Mouse (Mus musculus) left cerebral cortex, postnatal 4 days (tissue): Measurements from ENCODE around the gene Gtf2i. TPM values are rescaled to one million over a fixed set of nuclear protein-coding genes. Genes with fewer than 3 reads are reported as not detected.
"Not testable (repeated sequence)": the region's sequence is repeated elsewhere in the genome, so short reads cannot be mapped to it uniquely, and the experiment has no call there.

Source experiments
- DNase-seq: peaks from one replicate; pipeline ENCODE4 v3.0.0-alpha.2; 2022
- intact Hi-C: fragments of 180-260 bp; cut with DNase I; formaldehyde crosslinking; loops from one replicate; pipeline ENCODE4 v1.15.1; 2025
- total RNA-seq, 2 experiments: library from RNA; stranded (reverse); gene quantifications; 2 replicates each; pipeline ENCODE4 v1.2.3; 2021

Gene Gtf2i
- total RNA-seq, result 100 to 1,000 TPM; 172 to 181 TPM

DNA sequence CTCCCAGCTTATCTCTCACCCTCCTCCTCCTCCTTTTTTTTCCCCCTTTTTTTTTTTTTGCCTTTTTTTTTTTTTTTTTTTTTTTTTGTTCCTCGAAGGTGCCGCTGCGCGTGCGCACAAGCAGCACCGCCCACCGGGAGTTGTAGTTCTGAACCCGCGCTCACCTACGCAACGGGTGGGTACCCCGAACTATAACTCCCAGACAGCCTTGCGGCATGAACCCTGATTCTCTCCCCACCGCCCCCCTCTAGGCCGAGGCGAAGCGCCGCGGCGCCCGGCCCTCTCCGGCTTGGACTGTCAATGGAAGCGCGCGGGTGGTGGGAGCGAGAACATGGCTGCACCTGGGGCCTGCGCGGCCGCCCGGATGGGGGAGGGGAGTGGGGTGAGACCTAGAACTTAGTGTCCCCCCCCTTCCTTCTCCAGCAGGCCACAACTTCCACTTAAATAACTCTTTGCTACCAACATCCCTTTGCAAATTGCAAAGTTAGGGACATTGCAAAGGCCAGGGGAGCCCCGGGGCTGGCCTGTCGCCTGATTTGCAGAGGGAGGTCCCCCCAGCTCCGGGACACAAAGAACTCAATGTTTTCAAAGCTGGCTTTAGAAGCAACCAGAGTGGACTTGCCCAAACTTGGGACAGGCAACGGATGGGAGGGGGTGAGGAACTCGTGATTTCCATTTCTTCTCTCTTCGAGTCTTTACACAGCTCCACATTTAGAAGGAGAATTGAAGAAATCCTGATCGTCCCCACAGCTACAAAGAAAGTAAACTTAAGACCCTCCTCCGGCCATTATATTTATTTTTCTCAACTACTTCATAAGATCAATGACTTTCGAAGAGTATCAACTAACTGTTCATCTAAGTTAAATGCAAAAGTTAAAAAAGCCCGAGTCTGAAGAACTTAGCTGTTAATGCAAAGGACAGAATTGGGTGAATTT, at the start of gene Gtf2i:
Gene Gtf2i (minus strand): TSS at position 73 of the 935 bp plus-strand sequence.
- DNase-seq, result peak; percentile 98
- intact Hi-C loops, result no loop called here

DNA sequence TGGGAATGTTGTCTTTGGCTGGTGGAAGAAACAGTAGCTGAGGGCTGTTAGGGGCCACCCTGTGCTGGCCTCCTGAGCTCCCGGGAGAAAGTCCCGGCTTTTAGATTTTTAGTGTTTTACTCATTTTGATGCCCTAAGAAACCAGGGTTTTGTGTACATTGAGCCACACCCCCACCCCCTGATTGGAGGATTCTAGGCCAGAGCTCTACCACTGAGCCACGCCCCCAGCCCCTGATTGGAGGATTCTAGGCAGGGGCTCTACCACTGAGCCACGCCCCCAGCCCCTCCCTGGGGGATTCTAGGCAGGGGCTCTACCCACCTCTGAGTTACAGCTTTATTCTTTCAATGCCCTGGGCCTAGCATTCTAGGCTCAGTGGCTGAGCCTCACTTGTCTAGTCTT, 44.5 kb upstream of the Gtf2i start:
- DNase-seq, result no peak
- intact Hi-C loops, result no loop called here

DNA sequence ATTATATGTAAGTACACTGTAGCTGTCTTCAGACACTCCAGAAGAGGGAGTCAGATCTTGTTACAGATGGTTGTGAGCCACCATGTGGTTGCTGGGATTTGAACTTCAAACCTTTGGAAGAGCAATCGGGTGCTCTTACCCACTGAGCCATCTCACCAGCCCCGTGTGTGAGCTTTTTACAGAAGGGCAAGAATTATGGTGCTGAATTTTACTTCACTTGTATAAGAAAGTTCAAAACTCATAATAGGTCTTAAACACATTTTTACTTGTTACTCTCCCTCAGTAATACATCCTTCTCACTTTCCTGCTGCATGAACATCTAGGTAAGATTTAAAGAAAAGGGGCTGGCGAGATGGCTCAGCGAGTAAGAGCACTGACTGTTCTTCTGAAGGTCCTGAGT, 40.8 kb upstream of the Gtf2i start:
- DNase-seq, intact Hi-C loops: not testable (repeated sequence)

DNA sequence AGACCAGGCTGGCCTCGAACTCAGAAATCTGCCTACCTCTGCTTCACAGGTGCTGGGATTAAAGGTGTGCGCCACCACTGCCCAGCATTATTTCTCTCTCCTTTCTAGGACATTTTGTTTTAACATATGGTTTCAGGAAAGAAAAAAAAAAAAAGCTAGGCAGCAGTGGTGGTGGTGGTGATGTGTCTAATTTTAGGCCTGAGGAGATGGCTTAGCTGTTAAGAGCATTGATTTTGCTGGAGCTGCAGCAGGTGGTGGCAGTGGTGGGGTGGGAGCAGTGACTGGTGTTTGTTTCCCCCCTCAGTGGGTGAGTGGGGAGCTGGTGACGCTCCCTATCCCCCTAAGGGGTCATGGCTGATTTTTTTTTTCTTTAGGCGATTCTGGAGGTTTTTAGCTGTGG, 38.6 kb upstream of the Gtf2i start:
- intact Hi-C loops, result no loop called here
- DNase-seq, result no peak

DNA sequence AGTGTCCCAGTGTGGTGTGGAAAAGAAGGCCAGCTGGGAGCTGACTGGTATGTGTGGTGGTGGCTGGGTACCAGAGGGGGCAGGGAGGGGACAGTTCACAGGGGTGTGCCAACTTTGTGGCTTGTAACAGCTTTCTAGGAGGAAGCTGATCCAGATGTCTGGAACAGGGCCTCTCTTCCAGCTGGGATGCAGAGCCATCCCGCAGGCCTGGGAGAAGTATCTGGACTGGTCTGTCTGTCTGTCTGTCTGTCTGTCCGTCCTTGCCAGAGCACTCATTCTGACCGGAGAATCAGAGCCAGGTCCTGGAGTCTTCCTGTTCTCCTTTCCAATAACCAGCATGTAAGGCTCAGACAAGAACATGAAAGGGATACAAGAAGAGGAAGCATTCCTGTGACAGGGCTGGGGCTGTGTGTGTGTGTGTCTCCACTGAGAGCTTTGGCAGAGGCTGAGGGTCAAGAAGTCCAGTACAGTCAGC, 38.0 kb upstream of the Gtf2i start:
- intact Hi-C loops, result no loop called here
- DNase-seq, result peak; percentile 18

DNA sequence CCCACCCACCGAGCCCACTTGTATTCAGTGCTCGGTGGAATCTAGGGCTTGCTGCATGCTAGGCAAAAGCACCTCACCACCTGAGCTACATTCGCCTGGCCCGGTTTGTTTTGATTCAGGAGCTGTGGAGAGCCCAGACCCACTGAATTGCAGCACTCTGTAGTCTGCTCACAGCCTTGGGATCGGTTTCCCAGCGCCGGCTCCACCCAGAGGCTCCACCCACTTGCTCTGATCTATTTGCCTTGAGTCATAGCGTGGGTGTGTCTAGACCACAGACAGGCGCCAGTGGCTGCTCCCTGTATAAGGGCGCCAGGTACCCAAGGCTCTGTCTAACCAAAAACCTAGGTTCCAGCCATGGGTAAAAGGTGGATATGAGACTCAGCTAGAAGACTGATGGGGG, 36.1 kb upstream of the Gtf2i start:
- DNase-seq, result no peak
- intact Hi-C loops, result no loop called here

DNA sequence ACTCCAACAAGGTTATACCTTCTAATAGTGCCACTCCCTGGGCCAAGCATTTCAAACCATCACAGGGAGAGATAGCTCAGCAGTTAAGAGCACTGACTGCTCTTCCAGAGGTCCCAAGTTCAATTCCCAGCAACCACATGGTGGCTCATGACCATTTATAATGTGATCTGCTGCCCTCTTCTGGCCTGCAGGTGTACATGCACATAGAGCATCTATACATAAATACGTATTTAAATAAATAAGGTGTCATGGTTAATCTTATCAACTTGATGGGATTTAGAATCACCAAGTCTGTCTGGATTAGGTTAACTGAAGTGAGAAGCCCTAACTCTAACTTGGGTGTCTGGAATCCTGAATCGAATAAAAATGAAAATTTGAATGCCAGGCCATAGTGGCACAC, 32.5 kb upstream of the Gtf2i start:
- no peak for DNase-seq
- intact Hi-C loops, result no loop called here

DNA sequence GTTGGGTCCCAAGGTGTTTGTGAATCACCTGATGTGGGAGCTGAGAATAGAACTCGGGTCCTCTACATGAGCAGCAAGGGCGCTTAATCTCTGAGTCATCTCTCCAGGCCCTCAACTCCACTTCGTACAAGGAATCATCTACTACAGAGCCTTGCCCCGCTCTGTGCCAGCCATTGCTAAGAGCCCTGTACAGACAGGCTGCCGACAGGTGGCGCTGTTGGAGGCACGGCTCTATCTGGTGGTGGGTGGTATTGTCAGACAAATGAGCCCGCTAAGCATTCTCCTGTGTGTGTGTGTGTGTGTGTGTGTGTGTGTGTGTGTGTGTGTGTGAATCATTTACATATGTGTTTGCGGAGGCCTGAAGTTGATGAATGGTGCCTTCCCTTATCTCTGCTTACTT, 30.9 kb upstream of the Gtf2i start:
- DNase-seq, result peak; percentile 34
- intact Hi-C loops, result no loop called here

DNA sequence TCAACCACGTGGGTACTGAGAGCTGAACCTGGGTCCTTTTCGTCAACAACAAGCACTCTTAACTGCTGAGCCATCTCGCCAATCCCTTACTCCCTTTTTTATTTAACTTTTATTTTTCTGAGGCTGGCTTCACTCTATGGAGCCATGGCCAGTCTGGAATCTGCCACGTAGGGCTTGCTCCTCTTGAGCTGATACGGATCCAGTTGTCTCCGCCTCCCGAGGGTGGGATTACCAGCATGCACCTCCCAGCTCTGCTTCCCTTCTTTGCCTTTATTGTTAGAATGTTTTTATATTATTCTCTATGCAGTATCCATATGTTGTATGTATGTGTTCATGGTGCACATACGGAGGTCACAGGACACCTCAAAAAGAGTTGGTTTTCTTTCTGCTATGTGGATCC, 29.5 kb upstream of the Gtf2i start:
- DNase-seq, result no peak
- intact Hi-C loops, result loop anchor here (5.0 kb wide), 1 partner anchor 162 kb away; the partner anchor contains the start of gene Gtf2ird2

DNA sequence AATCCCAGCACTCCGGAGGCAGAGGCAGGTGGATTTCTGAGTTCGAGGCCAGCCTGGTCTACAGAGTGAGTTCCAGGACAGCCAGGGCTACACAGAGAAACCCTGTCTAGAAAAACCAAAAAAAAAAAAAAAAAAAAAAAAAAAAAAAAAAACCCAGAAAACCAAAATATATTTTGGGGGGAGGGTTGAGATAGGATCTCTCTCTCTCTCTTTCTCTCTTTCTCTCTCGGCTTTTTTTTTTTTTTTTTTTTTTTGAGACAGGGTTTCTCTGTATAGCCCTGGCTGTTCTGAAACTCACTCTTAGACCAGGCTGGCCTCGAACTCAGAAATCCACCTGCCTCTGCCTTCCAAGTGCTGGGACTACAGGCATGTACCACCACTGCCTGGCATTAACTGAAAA, 29.0 kb upstream of the Gtf2i start:
- DNase-seq, result not testable (repeated sequence)
- intact Hi-C loops, result loop anchor here (5.0 kb wide), 1 partner anchor 161 kb away; the partner anchor contains the start of gene Gtf2ird2

DNA sequence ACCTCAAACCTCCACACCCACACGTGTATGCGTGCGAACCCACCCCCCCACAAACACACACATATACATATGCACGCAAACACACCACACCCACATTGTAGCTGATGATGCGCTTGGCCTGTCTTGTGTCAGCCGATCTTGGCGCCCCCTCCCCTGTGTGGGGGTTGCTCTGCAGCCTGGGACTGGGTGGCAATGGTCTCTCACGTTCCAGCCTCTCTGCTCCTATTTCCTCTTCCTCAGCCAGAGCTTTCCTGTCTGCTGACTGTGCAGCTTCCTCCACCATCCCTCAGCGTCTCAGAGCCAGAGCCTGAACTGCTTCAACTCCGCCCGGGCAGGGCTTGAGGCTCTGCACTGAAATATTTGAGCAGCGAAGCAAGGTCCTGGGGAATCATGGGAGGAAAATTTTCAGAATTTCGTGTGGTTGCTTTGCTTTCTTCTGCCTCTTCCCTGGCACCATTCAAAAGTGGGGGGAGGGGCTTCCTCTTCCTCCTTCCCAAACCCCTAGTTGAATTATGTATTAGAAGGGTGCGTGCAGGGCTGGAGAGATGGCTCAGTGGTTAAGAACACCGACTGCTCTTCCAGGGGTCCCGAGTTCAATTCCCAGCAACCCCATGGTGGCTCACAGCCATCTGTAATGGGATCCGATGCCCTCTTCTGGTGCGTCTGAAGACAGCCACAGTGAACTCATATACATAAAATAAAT, 28.1 kb upstream of the Gtf2i start:
- intact Hi-C loops, result loop anchor here (5.0 kb wide), 1 partner anchor 160 kb away; the partner anchor contains the start of gene Gtf2ird2
- no peak for DNase-seq

DNA sequence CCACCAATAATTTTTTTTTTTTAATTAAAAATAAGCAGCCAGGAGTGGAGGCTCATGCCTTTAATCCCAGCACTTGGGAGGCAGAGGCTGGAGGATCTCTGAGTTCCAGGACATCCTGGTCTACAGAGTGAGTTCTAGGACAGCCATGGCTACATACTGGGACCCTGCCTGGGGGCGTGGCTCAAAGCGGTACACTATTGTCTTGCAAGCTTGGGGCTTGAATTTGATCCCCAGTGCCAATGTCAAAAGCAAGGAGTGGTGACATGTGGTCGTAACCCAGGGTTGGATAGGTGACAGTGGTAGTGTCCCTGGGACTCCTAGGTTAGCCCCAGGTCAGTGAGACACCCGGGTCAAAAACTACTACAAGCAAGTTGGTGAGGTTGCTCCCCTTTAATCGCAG, 27.2 kb upstream of the Gtf2i start:
- intact Hi-C loops, result loop anchor here (5.0 kb wide), 1 partner anchor 159 kb away; the partner anchor contains the start of gene Gtf2ird2
- DNase-seq, result no peak

DNA sequence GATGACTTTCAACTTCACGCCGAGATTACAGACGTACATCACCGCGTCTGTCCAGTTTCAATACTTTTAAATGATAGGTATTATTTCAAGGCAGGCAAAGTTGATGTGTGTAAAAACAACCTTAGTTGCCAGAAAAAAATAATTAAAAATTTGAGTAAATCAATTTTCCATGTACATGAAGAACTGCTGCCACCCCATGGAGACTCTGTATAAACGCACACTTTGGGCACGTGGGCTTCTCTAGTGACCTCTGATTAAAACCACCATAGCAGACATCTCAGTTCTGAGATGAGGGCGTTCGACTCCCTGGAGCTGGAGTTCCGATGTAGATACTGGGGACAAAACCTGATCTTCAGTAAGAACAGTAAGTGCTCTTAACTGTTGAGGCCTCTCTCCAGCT, 26.8 kb upstream of the Gtf2i start:
- intact Hi-C loops, result loop anchor here (5.0 kb wide), 1 partner anchor 159 kb away; the partner anchor contains the start of gene Gtf2ird2
- DNase-seq, result peak; percentile 26

DNA sequence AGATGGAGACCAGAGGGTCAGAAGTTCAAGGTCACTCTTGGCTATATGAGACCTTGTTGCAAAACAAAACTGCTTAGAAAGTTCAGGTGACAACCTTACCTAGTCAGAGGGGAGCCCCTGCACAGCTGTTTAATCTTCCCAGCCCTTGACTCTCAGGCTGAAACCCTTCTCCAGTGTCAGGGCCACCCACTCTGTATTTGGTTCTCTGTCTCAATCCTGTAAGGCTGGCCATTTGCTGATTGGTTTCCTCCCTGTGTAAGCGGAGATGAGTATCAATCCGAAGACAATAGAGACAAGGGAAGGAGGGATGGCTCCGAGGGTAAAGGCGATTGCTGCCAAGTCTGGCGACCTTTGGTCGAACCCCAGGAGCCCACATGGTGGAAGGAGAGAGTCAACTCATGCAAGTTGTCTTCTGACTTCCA, 25.6 kb upstream of the Gtf2i start:
- DNase-seq, result no peak
- intact Hi-C loops, result loop anchor here (5.0 kb wide), 1 partner anchor 158 kb away; the partner anchor contains the start of gene Gtf2ird2

DNA sequence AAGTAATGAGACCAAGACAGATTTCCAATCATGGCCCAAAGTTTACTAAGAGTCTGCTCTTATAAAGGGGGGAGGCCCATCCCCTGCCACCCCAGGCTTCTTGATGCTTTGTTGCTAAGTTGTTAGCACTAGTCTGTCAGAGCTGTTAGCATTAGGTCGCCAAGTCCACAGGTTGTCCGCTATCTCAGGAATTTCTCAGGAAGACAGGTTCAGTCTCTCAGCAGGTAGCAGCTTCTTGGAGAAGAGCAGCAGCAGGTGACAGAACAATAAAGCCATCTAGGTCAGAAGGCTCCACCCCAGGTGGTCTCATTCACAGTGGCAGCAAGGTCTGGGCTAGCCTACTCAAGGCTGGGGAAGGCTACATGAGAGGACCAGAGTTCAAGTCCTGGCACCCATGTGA, 22.5 kb upstream of the Gtf2i start:
- DNase-seq, intact Hi-C loops: not testable (repeated sequence)

DNA sequence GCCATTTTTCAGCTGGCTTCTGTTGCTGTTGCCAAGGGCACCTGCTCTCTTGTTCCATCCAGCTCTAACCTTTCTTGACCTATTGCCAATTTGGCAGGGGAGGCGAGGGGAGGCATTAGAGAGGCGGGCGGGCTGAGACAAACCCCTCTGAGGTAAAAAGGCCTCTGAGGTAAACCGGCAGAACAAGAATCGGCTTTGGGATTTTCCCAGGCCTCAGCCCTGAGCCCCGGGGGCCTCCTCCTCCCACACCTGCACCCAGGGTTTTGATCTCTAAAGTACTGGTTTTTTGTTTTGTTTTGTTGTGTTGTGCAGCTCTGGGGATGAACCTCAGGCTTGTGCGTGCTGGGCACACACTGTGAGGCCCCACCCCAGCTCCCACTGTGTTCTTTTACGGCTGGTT, 18.2 kb upstream of the Gtf2i start:
- intact Hi-C loops, result no loop called here
- DNase-seq, result no peak

DNA sequence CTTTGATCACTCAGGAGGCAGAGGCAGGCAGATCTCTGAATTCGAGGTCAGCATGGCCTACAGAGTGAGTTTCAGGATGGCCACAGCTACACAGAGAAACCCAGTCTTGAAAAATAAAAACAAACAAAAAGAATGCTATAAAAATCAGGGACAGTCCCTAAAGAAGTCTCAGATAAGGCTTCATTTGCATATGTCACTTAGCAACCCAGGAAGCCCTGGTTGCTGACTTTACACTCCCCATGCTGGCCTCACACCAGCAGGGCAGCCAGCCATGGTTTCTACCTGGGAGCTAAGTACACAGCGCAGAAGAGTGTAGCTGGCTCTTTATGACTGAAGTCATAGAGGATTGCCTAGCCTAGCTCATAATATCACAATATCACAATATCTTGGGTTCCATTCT, 15.5 kb upstream of the Gtf2i start:
- intact Hi-C loops, result no loop called here
- no peak for DNase-seq

DNA sequence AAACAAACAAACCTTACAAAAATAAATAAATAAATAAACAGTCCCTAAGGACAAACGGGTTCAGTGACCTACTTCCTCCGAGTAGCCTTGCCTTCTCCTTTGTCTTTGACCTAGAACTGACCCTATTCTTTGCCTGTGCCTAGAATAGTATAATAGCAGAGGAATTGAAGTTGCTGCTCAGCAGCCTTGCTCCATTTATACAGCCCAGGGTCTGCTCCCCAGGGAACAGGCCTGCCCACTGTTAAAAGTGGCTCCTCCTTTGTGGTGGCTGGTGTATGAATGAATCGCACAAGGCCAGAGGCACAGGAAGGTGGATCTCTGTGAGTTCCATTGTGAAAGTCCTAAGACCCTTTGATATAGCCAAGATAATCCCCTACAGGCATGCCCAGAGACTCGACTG, 14.8 kb upstream of the Gtf2i start:
- intact Hi-C loops, result no loop called here
- DNase-seq, result no peak

DNA sequence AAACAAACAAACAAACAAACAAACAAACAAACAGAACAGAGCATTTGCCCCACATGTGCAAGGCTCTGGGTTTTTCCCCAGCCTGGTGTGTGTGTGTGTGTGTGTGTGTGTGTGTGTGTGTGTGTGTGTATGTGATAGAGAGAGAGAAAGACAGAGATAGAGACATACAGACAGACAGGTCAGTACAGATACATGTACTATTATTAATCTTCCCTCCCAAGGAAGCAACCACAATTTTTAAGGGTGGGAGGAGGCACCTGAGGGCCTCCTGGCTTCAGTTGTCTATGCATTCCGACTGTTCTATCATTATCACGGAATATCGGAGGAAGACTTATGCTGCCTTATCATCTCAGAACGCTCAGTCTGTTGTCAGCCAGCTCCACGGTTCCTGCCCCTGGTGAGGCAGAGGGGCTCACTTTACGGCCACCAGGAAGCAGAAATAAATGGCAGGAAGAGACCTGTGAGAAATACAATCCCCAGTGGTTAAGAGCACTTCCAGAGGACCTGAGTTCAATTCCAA, 14.0 kb upstream of the Gtf2i start:
- DNase-seq, result no peak
- intact Hi-C loops, result no loop called here

DNA sequence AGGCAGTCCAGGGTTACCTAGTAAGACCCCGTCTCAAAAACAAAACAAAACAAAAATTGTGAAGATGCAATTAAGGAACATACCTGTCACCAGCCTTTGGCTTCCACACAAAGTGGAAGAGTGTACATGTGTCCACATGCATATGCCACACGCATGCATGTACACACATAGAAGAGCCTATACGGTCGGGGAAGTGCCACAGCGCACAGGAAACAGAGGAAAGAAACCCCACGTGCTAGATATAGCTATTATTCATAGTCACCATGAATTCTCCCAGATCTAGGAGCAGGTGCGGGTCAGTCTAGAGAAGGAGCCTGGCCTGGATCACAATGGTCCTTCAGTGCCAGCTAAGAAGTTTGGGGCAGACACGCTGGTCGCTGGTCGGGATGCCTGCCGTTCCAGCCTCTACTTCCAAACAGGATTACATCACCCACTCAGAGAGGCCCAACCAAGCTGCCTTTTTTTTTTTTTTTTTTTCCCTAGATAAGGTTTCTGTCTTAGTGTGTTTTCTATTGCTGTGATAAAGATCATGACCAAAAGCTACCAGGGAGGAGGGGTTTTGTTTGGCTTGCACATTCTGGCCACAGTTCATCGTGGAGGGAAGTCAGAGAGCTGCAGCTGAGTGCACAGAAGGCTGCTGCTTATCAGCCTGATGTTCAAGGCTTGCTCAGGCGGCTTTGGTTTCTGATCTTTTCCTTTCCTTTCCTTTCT, 11.5 kb upstream of the Gtf2i start:
- intact Hi-C loops, result no loop called here
- no peak for DNase-seq

DNA sequence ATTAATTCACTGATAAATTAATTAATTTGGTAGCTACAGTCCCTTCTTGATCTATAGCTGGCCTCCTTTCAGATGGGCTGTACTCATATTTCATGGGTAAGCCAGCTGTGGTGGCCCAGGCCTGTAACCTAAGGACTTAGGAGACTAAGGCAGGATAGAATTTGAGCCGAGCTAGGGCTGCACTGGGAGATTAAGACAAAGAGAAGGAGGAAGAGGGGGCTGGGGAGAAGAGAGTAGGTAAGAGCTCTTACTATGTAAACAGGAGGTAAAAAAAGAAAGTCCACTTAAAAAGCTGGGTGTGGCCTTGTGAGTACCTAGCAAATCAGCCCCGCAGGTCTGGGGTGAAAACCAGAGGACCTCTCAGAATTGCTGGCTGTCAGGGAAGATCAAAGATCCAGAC, 9.3 kb upstream of the Gtf2i start:
- no peak for DNase-seq
- intact Hi-C loops, result no loop called here
